Mouse (Mus musculus): ENCODE data around the gene Aoah. TPM values are rescaled to one million over a fixed set of nuclear protein-coding genes. Genes with fewer than 3 reads are reported as not detected.
A peak's percentile ranks its signal among the peaks of the same experiment; 100 is the strongest.

Aoah gene
- polyA plus RNA-seq, 1 experiment from 2014 or later: 0.68 TPM

- no peak for ATAC-seq (ENCODE audit: extremely low read depth, insufficient number of reproducible peaks, low FRiP score, low TSS enrichment)
- no peak overlapping the region for H3K4me3 ChIP-seq
- WGBS: 62% methylated on average over 1 of the region's 1 CpGs
- H3K9me3 ChIP-seq: no peaks in the 10 kb centered on the region
- H3K27ac ChIP-seq (replicated peaks): no peak overlapping the region
- H3K9ac ChIP-seq: no peak overlapping the region
- no peaks in the 10 kb centered on the region for H3K36me3 ChIP-seq
- no peak overlapping the region for H3K4me2 ChIP-seq
- H3K27me3 ChIP-seq (replicated peaks): no peaks in the 10 kb centered on the region
- H3K4me1 ChIP-seq: 0 out of 2 replicates have a peak, but pooled peaks cover 3% of the 10 kb centered on the region
These were observed 22.5 kb downstream of the Aoah start for GRCm38 (mm10) chr13:20816385-20816784.

- ATAC-seq (ENCODE audit: extremely low read depth, insufficient number of reproducible peaks, low FRiP score, low TSS enrichment): no peak
- Histone ChIP-seq H3K9ac (no peak overlapping the region), H3K36me3 (no peaks in the 10 kb centered on the region), H3K9me3 (no peaks in the 10 kb centered on the region), H3K27me3 (replicated peaks) (no peaks in the 10 kb centered on the region), H3K27ac (replicated peaks) (peak overlapping the region; percentile 24; the same call in 1 of the 2 replicates), H3K4me1 (0 out of 2 replicates have a peak, but pooled peaks cover 3% of the 10 kb centered on the region), H3K4me2 (no peak overlapping the region), H3K4me3 (no peak overlapping the region)
- WGBS: 32% methylated on average over 2 of the region's 2 CpGs
These were observed 26.9 kb downstream of the Aoah start for GRCm38 (mm10) chr13:20820712-20821328.

GRCm38 (mm10) chr13:20828728-20829127, 34.8 kb downstream of the Aoah start:
- Histone ChIP-seq H3K9me3 (no peaks in the 10 kb centered on the region), H3K9ac (no peak overlapping the region), H3K4me3 (no peak overlapping the region), H3K4me1 (no peaks in the 10 kb centered on the region), H3K4me2 (no peak overlapping the region), H3K27me3 (replicated peaks) (no peaks in the 10 kb centered on the region), H3K27ac (replicated peaks) (no peak overlapping the region), H3K36me3 (no peaks in the 10 kb centered on the region)
- 67% methylated on average over 2 of the region's 2 CpGs for WGBS
- ATAC-seq (ENCODE audit: extremely low read depth, insufficient number of reproducible peaks, low FRiP score, low TSS enrichment): no peak

GRCm38 (mm10) chr13:20829181-20829900, 35.4 kb downstream of the Aoah start:
- Histone ChIP-seq H3K36me3 (no peaks in the 10 kb centered on the region), H3K4me2 (no peak overlapping the region), H3K9me3 (no peaks in the 10 kb centered on the region), H3K27me3 (replicated peaks) (no peaks in the 10 kb centered on the region), H3K27ac (replicated peaks) (no peak overlapping the region), H3K4me3 (no peak overlapping the region), H3K9ac (no peak overlapping the region), H3K4me1 (no peaks in the 10 kb centered on the region)
- ATAC-seq (ENCODE audit: extremely low read depth, insufficient number of reproducible peaks, low FRiP score, low TSS enrichment): no peak; the same call in 1 of the 2 replicates
- 67% methylated on average over 9 of the region's 9 CpGs for WGBS

- WGBS: 36% methylated on average over 3 of the region's 3 CpGs
- Histone ChIP-seq H3K4me2 (no peak overlapping the region), H3K9me3 (no peaks in the 10 kb centered on the region), H3K36me3 (no peaks in the 10 kb centered on the region), H3K4me3 (no peak overlapping the region), H3K27me3 (replicated peaks) (no peaks in the 10 kb centered on the region), H3K4me1 (no peaks in the 10 kb centered on the region), H3K9ac (no peak overlapping the region), H3K27ac (replicated peaks) (no peak overlapping the region)
- no peak for ATAC-seq (ENCODE audit: extremely low read depth, insufficient number of reproducible peaks, low FRiP score, low TSS enrichment)
These were observed 62.0 kb downstream of the Aoah start for GRCm38 (mm10) chr13:20855893-20856292.

GRCm38 (mm10) chr13:20899372-20899771, 105.5 kb downstream of the Aoah start:
- H3K27me3 ChIP-seq (replicated peaks): no peaks in the 10 kb centered on the region
- H3K36me3 ChIP-seq: no peaks in the 10 kb centered on the region
- H3K9me3 ChIP-seq: no peaks in the 10 kb centered on the region
- H3K4me2 ChIP-seq: no peak overlapping the region
- ATAC-seq (ENCODE audit: extremely low read depth, insufficient number of reproducible peaks, low FRiP score, low TSS enrichment): no peak
- WGBS: 62% methylated on average over 1 of the region's 1 CpGs
- H3K4me3 ChIP-seq: no peak overlapping the region
- H3K27ac ChIP-seq (replicated peaks): no peak overlapping the region
- no peak overlapping the region for H3K9ac ChIP-seq
- peaks cover 31% of the 10 kb centered on the region for H3K4me1 ChIP-seq

GRCm38 (mm10) chr13:20900396-20900971, 106.6 kb downstream of the Aoah start:
- Histone ChIP-seq H3K4me1 (peaks cover 31% of the 10 kb centered on the region), H3K9me3 (no peaks in the 10 kb centered on the region), H3K27me3 (replicated peaks) (no peaks in the 10 kb centered on the region), H3K4me2 (peak overlapping the region; percentile 33), H3K27ac (replicated peaks) (peak overlapping the region; percentile 84), H3K9ac (0 out of 2 replicates have a peak overlapping the region, but pooled peaks have one; percentile 21), H3K36me3 (no peaks in the 10 kb centered on the region), H3K4me3 (no peak overlapping the region)
- ATAC-seq (ENCODE audit: extremely low read depth, insufficient number of reproducible peaks, low FRiP score, low TSS enrichment): peak; percentile 80
- 15% methylated on average over 8 of the region's 8 CpGs for WGBS

- peak overlapping the region; percentile 33 for H3K4me2 ChIP-seq
- no peaks in the 10 kb centered on the region for H3K36me3 ChIP-seq
- H3K4me3 ChIP-seq: no peak overlapping the region
These were observed 107.1 kb downstream of the Aoah start for GRCm38 (mm10) chr13:20900972-20901457.

GRCm38 (mm10) chr13:20901634-20902135, 107.8 kb downstream of the Aoah start:
- H3K27me3 ChIP-seq (replicated peaks): no peaks in the 10 kb centered on the region
- WGBS: 59% methylated on average over 3 of the region's 3 CpGs

More at GRCm38 (mm10) chr13:20900972-20901457, 107.1 kb downstream of the Aoah start:
- H3K9me3 ChIP-seq: no peaks in the 10 kb centered on the region
- no peak for ATAC-seq (ENCODE audit: extremely low read depth, insufficient number of reproducible peaks, low FRiP score, low TSS enrichment)
- no peaks in the 10 kb centered on the region for H3K27me3 ChIP-seq (replicated peaks)
- H3K4me1 ChIP-seq: peaks cover 31% of the 10 kb centered on the region
- 9% methylated on average over 2 of the region's 2 CpGs for WGBS
- peak overlapping the region; percentile 21; the same call in 1 of the 2 replicates for H3K9ac ChIP-seq
- peak overlapping the region; percentile 84 for H3K27ac ChIP-seq (replicated peaks)

GRCm38 (mm10) chr13:20904118-20904517, 110.2 kb downstream of the Aoah start:
- H3K9me3 ChIP-seq: no peaks in the 10 kb centered on the region
- H3K27me3 ChIP-seq (replicated peaks): no peaks in the 10 kb centered on the region
- H3K4me2 ChIP-seq: no peak overlapping the region
- H3K36me3 ChIP-seq: no peaks in the 10 kb centered on the region
- no peak for ATAC-seq (ENCODE audit: extremely low read depth, insufficient number of reproducible peaks, low FRiP score, low TSS enrichment)
- WGBS: 71% methylated on average over 4 of the region's 4 CpGs
- peaks cover 30% of the 10 kb centered on the region for H3K4me1 ChIP-seq
- H3K4me3 ChIP-seq: no peak overlapping the region
- no peak overlapping the region for H3K9ac ChIP-seq
- no peak overlapping the region for H3K27ac ChIP-seq (replicated peaks)

More at GRCm38 (mm10) chr13:20901634-20902135, 107.8 kb downstream of the Aoah start:
- no peaks in the 10 kb centered on the region for H3K9me3 ChIP-seq
- H3K4me2 ChIP-seq: no peak overlapping the region
- H3K36me3 ChIP-seq: no peaks in the 10 kb centered on the region
- H3K4me1 ChIP-seq: peaks cover 31% of the 10 kb centered on the region
- no peak overlapping the region for H3K9ac ChIP-seq
- H3K27ac ChIP-seq (replicated peaks): peak overlapping the region; percentile 84; the same call in 1 of the 2 replicates
- H3K4me3 ChIP-seq: no peak overlapping the region
- ATAC-seq (ENCODE audit: extremely low read depth, insufficient number of reproducible peaks, low FRiP score, low TSS enrichment): no peak

- Histone ChIP-seq H3K27me3 (replicated peaks) (no peaks in the 10 kb centered on the region), H3K4me2 (no peak overlapping the region), H3K9me3 (no peaks in the 10 kb centered on the region), H3K9ac (no peak overlapping the region), H3K27ac (replicated peaks) (no peak overlapping the region), H3K4me1 (peaks cover 24% of the 10 kb centered on the region), H3K4me3 (no peak overlapping the region), H3K36me3 (no peaks in the 10 kb centered on the region)
- ATAC-seq (ENCODE audit: extremely low read depth, insufficient number of reproducible peaks, low FRiP score, low TSS enrichment): no peak
- 65% methylated on average over 2 of the region's 2 CpGs for WGBS
These were observed 111.3 kb downstream of the Aoah start for GRCm38 (mm10) chr13:20905195-20905594.
